Mouse (Mus musculus) spleen, embryonic (tissue): ENCODE results near the gene Lmx1b.

Experiments
- CTCF ChIA-PET: fragments of 350-600 bp; sonication (Branson Sonifier 250); formaldehyde crosslinking; loops from one replicate; lab custom pipeline; 2022; lab: Charles Lee

The Lmx1b gene

GRCm38 (mm10) chr2:33630081-33631021 lies 10.0 kb downstream of the Lmx1b start:
- CTCF ChIA-PET, result no interaction called here

GRCm38 (mm10) chr2:33629641-33630040 lies 10.7 kb downstream of the Lmx1b start:
- CTCF ChIA-PET, result no interaction called here

DNA sequence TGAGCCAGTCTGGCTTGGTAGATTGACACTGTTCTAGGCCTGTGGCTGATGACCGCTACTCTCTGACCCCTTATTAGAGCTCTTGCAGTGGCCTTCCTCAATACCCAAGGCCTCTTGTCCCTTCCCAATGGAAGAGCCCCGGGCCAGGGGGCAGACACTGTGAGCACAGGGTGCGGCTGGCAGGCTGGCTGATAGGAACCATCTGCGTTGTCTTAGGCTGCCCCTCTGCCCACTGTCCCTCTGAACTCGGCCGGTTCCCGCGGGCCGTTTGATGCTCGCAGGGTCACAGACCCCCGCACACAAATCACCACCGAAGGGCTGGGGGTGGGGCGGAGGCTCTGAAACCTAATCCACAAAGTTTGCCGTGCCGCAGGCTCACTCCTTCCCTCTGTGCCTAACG lies 11.5 kb downstream of the Lmx1b start:
- CTCF ChIA-PET, result no interaction called here

DNA sequence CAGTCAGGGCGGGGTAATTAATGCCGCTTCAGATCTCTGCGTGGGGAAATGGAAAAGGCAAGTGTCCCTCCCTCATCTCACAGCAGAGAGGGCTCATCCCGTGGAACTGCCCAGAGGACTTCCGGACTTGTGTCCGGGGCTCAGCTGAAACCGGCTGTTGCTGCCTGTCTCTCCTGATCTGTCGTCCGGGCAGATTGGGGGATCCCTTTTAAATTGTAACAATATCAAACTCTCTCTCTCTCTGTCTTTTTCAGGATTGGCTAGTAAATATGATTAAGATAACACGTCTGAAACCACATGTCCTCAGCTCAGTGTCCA lies 13.3 kb downstream of the Lmx1b start:
- CTCF ChIA-PET, result no interaction called here

GRCm38 (mm10) chr2:33626262-33627057 lies 13.9 kb downstream of the Lmx1b start:
- CTCF ChIA-PET, result no interaction called here

DNA sequence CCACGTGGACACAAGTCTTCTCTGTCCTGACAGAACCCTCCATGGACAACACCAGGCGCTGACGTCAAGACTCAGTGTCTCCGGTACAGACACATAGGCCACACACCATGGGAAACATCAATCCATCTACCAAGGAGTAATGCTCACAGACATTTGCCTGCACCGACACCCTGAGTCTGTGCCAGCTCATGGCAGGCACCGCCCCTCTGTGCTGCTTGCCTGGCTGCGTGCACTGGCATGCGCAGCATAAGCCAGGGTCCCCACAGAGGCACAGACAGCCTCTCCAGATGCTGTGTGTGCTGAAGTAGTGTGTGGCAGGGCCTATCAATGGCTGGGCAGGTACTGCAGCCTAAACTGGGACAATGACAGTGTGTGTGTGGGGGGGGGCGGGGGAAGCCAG lies 22.6 kb downstream of the Lmx1b start:
- CTCF ChIA-PET, result no interaction called here

DNA sequence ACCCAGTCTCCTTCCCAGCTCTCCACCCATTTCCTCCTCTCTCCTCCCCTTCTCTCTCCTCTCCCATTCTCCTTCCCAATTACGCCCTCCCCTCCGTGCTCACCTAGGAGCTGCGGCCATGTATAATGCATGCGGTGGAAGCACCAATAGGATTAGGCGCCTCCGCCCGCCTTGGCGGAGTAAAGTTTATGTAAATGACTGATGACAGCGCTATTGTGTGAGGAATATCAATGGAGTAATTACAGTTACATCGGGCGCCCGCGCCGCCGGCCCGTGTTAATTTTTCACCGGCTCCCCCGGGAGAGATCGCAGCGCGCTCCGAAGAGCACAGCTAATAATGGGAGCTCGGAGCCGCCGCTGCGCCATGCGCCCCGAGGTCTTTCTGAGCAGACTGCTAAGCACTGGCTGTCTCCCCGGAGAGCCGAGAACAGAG lies 23.9 kb downstream of the Lmx1b start:
- CTCF ChIA-PET, result no interaction called here

DNA sequence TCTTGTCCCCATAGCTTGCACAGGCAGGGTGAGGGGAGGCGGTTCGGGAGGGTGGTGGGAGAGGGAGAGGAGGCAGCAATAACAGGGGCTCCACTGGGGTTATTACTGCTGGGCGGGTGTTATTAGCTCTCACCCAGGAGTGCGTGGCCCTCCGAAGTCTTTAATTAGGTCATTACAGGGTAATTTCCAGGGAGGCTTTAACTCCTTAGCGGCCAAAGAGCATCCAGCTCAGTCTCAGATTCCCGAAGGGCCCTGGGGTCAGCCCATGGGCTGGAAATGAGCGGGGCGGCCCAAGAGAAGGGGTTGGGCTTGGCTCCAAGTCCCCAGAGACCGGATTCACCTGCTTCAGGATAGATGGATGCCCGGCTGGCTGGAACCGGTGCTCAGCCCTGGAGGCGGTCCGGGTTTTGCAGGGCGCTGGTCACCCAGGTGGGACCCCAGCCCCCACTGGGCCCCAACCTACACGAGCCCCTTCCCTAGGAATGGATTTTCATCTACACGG lies 24.4 kb downstream of the Lmx1b start:
- CTCF ChIA-PET, result no interaction called here

GRCm38 (mm10) chr2:33605487-33606256 lies 34.6 kb downstream of the Lmx1b start:
- CTCF ChIA-PET, result no interaction called here

DNA sequence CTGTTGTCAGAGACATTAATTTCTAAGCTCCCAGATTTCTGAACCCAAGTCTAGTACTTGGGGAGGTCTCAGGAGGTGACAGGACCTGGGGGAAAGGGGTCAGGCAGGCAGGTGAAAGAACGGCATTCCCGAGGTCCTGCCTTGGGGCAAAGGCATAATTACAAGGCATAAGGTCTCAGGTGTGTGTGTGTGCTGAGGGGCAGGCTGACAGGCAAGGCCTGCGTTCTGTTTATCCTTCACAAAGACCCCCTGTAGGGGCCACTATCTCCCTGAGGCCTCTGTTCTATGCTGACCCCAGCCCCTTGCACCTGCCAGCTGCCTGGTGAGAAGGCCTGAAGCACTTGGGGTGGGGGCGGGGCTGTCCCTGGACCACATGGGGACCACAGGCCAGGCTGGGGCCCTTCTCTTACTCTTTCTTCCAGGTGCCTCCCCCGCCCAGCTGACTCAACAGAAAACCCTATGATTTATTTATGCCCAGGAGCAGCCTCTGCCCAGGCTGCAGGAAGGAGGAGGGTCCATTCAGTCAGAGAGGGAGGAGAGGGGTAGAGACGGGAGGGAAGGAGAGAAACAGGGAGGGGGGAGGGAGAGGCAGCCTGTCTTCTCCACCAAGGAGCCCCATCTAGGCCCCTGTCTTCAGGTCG lies 35.3 kb downstream of the Lmx1b start:
- CTCF ChIA-PET, result no interaction called here

DNA sequence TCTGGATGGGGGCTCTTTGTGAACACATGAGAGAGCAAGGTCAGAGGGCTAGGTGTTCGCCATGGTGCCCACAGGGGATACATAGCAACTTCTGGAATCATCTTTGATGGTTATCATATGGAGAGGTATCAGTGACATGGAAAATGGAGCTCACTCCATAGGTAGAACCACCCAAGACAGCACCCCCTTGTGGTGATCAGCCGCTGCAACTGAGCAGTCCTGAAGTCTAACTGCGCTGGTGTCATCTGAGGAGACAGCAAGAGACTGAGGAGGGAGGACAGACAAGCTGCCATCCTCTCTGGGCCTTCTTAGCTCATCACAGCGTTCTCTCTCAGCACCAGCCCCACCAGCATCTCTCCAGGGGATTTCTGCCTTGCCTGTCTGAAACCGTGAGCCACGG lies 39.8 kb downstream of the Lmx1b start:
- CTCF ChIA-PET, result no interaction called here

DNA sequence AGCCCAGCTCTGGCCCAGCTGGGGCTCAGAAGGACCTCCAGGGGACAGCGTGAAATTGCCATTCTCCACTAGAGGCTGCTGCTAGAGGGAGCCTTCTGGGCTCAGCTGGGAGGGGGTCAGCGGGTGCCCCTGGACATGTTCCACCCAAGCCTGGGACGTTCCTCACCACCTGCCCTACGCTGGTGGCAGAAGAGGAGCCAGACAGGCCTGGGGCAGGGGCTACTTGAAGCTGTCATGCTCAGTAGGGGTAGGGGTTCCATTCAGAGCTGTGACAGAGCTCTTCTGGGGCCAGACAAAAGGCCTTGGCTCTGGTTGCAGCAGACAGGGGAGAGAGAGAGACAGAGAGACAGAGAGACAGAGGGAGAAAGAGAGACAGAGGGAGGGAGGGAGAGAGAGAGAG lies 42.9 kb downstream of the Lmx1b start:
- CTCF ChIA-PET, result no interaction called here

DNA sequence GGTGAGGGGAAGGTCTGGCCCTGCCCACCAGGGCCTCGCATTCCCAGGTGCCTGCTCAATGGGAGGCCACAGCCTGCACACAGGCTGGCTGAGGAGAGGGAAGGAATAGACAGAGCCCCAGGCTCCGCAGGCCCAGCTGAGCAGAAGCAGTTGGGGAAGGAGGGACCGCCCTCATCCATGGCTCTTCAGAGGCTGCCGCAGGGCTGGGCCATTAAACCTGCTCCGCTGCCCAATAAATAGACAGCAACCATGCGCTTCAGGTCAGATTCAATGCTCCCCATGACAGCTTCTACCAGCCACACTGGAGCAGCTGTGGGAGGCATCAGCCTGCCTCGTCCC lies 45.3 kb downstream of the Lmx1b start:
- CTCF ChIA-PET, result no interaction called here

GRCm38 (mm10) chr2:33594181-33595084 lies 45.9 kb downstream of the Lmx1b start:
- CTCF ChIA-PET, result no interaction called here

- CTCF ChIA-PET, result no interaction called here
These were observed 47.3 kb downstream of the Lmx1b start for GRCm38 (mm10) chr2:33592931-33593555.

DNA sequence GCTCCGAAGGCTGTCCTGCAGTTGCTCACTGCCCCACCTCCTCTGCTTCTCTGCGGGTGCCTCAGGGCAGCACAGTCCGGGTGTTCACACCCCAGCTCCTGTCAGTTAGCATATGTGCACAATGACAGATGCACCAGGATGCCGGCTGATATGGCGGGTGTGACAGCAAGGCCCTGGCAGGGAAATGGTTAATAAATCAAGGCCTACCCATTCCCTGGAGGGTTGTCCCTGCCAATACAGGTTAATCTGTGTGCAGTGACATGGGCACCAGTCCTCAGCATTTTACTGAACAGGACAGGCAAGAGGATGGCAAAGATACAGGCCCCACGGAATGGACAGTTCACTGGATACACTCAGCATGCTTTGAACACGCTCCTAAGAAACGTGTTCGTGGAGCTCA lies 51.0 kb downstream of the Lmx1b start:
- CTCF ChIA-PET, result no interaction called here

GRCm38 (mm10) chr2:33584937-33585910 lies 55.1 kb downstream of the Lmx1b start:
- CTCF ChIA-PET, result no interaction called here

GRCm38 (mm10) chr2:33583761-33584160 lies 56.5 kb downstream of the Lmx1b start:
- CTCF ChIA-PET, result no interaction called here

DNA sequence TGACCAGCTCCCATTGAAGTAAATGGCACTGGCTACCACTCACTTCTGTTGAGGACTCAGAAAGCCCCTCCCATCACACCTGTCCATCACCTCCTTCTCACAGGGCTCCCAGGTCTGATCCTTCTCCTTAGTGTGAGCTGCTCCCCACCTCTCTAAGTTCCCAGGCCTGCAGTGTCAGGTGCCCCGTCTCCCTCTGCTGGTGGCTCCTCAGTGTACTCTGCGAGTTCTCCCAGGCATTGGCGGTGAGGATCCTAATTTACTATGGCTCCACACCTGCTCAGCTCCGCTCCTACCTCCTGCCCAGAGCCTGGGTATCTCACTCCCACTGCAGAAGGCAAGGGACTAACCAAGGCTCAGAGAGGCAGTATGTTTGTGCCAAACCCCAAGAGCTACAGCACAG lies 57.0 kb downstream of the Lmx1b start:
- CTCF ChIA-PET, result no interaction called here
